Mouse (Mus musculus): ENCODE results near the gene Rbmxl1. TPM values are rescaled to one million over a fixed set of nuclear protein-coding genes. Genes with fewer than 3 reads are reported as not detected.
"Not testable (repeated sequence)": the region's sequence is repeated elsewhere in the genome, so short reads cannot be mapped to it uniquely, and the experiment has no call there.

Gene Rbmxl1
- polyA plus RNA-seq (2014; fragmentation: Nextera tagmentation; extraction: Ambion mirVana): 228 and 256 TPM in 2 replicates

- Histone ChIP-seq H3K4me2 (ENCODE audit: low read length) (peak within 1 kb of the TSS; percentile 68), H3K9ac (ENCODE audit: low read length) (peak within 1 kb of the TSS; percentile 99), H3K27me3 (replicated peaks; ENCODE audit: control insufficient read depth, insufficient read depth, low read length) (no peaks in the 10 kb centered on the region), H3K36me3 (ENCODE audit: control insufficient read depth, insufficient read depth, low read length) (peaks cover 18% of the 10 kb centered on the region), H3K27ac (ENCODE audit: low read depth) (peak within 1 kb of the TSS; percentile 94), H3K4me3 (ENCODE audit: low read depth, low read length) (peak within 1 kb of the TSS; percentile 64), H3K9me3 (ENCODE audit: control insufficient read depth, low read length) (no peaks in the 10 kb centered on the region), H3K4me1 (replicated peaks; ENCODE audit: control insufficient read depth, insufficient read depth, low read length) (peaks cover 6% of the 10 kb centered on the region; the same call in 1 of the 2 replicates)
- under 1% methylated on average over 68 of the region's 70 CpGs for WGBS
- DNase-seq (ENCODE audit: low spot score): peak; percentile 99
- peak; percentile 92 for ATAC-seq (replicated peaks; ENCODE audit: low FRiP score, low TSS enrichment, low read depth)
These were observed at the start of gene Rbmxl1 for GRCm38 (mm10) chr8:78508719-78509272. Gene Rbmxl1, minus strand, starts transcription at chr8:78508898.

- no peak overlapping the region for H3K4me2 ChIP-seq (ENCODE audit: low read length)
- no peak overlapping the region for H3K4me3 ChIP-seq (ENCODE audit: low read depth, low read length)
- no peak overlapping the region for H3K27ac ChIP-seq (ENCODE audit: low read depth)
- no peaks in the 10 kb centered on the region for H3K27me3 ChIP-seq (replicated peaks; ENCODE audit: control insufficient read depth, insufficient read depth, low read length)
- H3K36me3 ChIP-seq (ENCODE audit: control insufficient read depth, insufficient read depth, low read length): no peaks in the 10 kb centered on the region
- no peak for ATAC-seq (replicated peaks; ENCODE audit: low FRiP score, low TSS enrichment, low read depth)
- DNase-seq (ENCODE audit: low spot score): no peak
- no peaks in the 10 kb centered on the region for H3K4me1 ChIP-seq (replicated peaks; ENCODE audit: control insufficient read depth, insufficient read depth, low read length)
- no peak overlapping the region for H3K9ac ChIP-seq (ENCODE audit: low read length)
- WGBS: 80% methylated on average over 11 of the region's 11 CpGs
- no peaks in the 10 kb centered on the region for H3K9me3 ChIP-seq (ENCODE audit: control insufficient read depth, low read length)
These were observed 48.2 kb upstream of the Rbmxl1 start for GRCm38 (mm10) chr8:78556773-78557434.

DNA sequence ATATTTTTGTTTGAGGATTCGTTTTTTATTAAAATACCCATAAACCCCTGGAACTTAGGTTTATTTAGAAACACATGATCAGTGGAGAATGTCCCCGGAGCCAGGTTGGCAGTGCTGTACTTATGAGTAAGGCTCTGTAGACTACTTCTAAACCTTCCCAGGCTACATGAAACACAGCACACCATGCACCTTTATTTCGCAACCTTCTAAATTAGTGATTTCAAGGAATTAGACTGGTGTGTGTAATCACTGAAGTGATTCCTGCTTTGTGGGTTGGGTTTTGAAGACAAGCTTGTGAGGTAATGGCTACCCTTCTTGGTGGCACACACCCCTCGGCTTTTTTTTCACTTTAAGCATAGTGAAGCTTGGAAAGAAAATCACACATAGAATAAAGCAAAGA, 47.1 kb upstream of the Rbmxl1 start:
- 91% methylated on average over 4 of the region's 4 CpGs for WGBS
- Histone ChIP-seq H3K36me3 (ENCODE audit: control insufficient read depth, insufficient read depth, low read length) (no peaks in the 10 kb centered on the region), H3K9me3 (ENCODE audit: control insufficient read depth, low read length) (no peaks in the 10 kb centered on the region), H3K4me2 (ENCODE audit: low read length) (no peak overlapping the region), H3K4me3 (ENCODE audit: low read depth, low read length) (no peak overlapping the region), H3K27ac (ENCODE audit: low read depth) (no peak overlapping the region), H3K4me1 (replicated peaks; ENCODE audit: control insufficient read depth, insufficient read depth, low read length) (no peaks in the 10 kb centered on the region), H3K27me3 (replicated peaks; ENCODE audit: control insufficient read depth, insufficient read depth, low read length) (no peaks in the 10 kb centered on the region), H3K9ac (ENCODE audit: low read length) (no peak overlapping the region)
- ATAC-seq (replicated peaks; ENCODE audit: low FRiP score, low TSS enrichment, low read depth) (no peak), DNase-seq (ENCODE audit: low spot score) (no peak)

DNA sequence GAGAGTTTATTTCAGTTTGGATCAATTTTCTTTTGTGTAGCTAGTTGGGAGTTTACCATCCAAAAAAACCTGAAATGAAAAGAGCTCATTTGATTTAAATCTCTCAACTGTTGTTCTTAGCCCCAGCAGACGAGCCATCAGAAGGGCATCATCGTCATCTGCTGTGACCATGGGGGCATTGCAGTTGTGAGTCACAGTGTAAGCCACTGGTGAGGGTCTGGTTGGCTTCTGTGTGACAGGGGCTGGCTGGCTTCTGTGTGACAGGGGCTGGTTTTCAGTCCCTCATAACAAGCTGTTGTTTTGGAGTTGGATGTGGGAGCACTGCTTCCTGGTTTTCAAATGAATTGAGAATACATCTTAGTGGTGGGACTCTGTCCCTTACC, 42.0 kb upstream of the Rbmxl1 start:
- WGBS: 75% methylated on average over 2 of the region's 2 CpGs
- Histone ChIP-seq H3K9ac (ENCODE audit: low read length) (no peak overlapping the region), H3K4me3 (ENCODE audit: low read depth, low read length) (no peak overlapping the region), H3K36me3 (ENCODE audit: control insufficient read depth, insufficient read depth, low read length) (no peaks in the 10 kb centered on the region), H3K27ac (ENCODE audit: low read depth) (no peak overlapping the region), H3K27me3 (replicated peaks; ENCODE audit: control insufficient read depth, insufficient read depth, low read length) (no peaks in the 10 kb centered on the region), H3K4me2 (ENCODE audit: low read length) (no peak overlapping the region), H3K4me1 (replicated peaks; ENCODE audit: control insufficient read depth, insufficient read depth, low read length) (no peaks in the 10 kb centered on the region), H3K9me3 (ENCODE audit: control insufficient read depth, low read length) (no peaks in the 10 kb centered on the region)
- no peak for ATAC-seq (replicated peaks; ENCODE audit: low FRiP score, low TSS enrichment, low read depth)
- DNase-seq (ENCODE audit: low spot score): no peak

- no peak for ATAC-seq (replicated peaks; ENCODE audit: low FRiP score, low TSS enrichment, low read depth)
- no peak overlapping the region for H3K9ac ChIP-seq (ENCODE audit: low read length)
- H3K4me3 ChIP-seq (ENCODE audit: low read depth, low read length): no peak overlapping the region
- no peaks in the 10 kb centered on the region for H3K27me3 ChIP-seq (replicated peaks; ENCODE audit: control insufficient read depth, insufficient read depth, low read length)
- WGBS: 58% methylated on average over 10 of the region's 10 CpGs
- H3K9me3 ChIP-seq (ENCODE audit: control insufficient read depth, low read length): no peaks in the 10 kb centered on the region
- no peak for DNase-seq (ENCODE audit: low spot score)
- H3K4me1 ChIP-seq (replicated peaks; ENCODE audit: control insufficient read depth, insufficient read depth, low read length): no peaks in the 10 kb centered on the region
- H3K36me3 ChIP-seq (ENCODE audit: control insufficient read depth, insufficient read depth, low read length): no peaks in the 10 kb centered on the region
- H3K27ac ChIP-seq (ENCODE audit: low read depth): no peak overlapping the region
- no peak overlapping the region for H3K4me2 ChIP-seq (ENCODE audit: low read length)
These were observed 41.5 kb upstream of the Rbmxl1 start for GRCm38 (mm10) chr8:78549971-78550751.

GRCm38 (mm10) chr8:78545153-78545817, 36.6 kb upstream of the Rbmxl1 start:
- peaks cover 11% of the 10 kb centered on the region; the same call in 1 of the 2 replicates for H3K36me3 ChIP-seq (ENCODE audit: control insufficient read depth, insufficient read depth, low read length)
- H3K4me3 ChIP-seq (ENCODE audit: low read depth, low read length); ATAC-seq (replicated peaks; ENCODE audit: low FRiP score, low TSS enrichment, low read depth); H3K27me3 ChIP-seq (replicated peaks; ENCODE audit: control insufficient read depth, insufficient read depth, low read length); H3K9ac ChIP-seq (ENCODE audit: low read length); H3K4me2 ChIP-seq (ENCODE audit: low read length); H3K27ac ChIP-seq (ENCODE audit: low read depth); DNase-seq (ENCODE audit: low spot score); H3K4me1 ChIP-seq (replicated peaks; ENCODE audit: control insufficient read depth, insufficient read depth, low read length); H3K9me3 ChIP-seq (ENCODE audit: control insufficient read depth, low read length): not testable (repeated sequence)
- WGBS: 37% methylated on average over 6 of the region's 14 CpGs

- no peaks in the 10 kb centered on the region for H3K27me3 ChIP-seq (replicated peaks; ENCODE audit: control insufficient read depth, insufficient read depth, low read length)
- WGBS: 39% methylated on average over 2 of the region's 2 CpGs
- ATAC-seq (replicated peaks; ENCODE audit: low FRiP score, low TSS enrichment, low read depth) (no peak), DNase-seq (ENCODE audit: low spot score) (no peak)
- H3K4me1 ChIP-seq (replicated peaks; ENCODE audit: control insufficient read depth, insufficient read depth, low read length): no peaks in the 10 kb centered on the region
- no peak overlapping the region for H3K4me2 ChIP-seq (ENCODE audit: low read length)
- H3K9me3 ChIP-seq (ENCODE audit: control insufficient read depth, low read length): no peaks in the 10 kb centered on the region
- peaks cover 11% of the 10 kb centered on the region; the same call in 1 of the 2 replicates for H3K36me3 ChIP-seq (ENCODE audit: control insufficient read depth, insufficient read depth, low read length)
- no peak overlapping the region for H3K9ac ChIP-seq (ENCODE audit: low read length)
- H3K27ac ChIP-seq (ENCODE audit: low read depth): no peak overlapping the region
- no peak overlapping the region for H3K4me3 ChIP-seq (ENCODE audit: low read depth, low read length)
These were observed 35.8 kb upstream of the Rbmxl1 start for GRCm38 (mm10) chr8:78544545-78544944.

- WGBS: 13% methylated on average over 1 of the region's 1 CpGs
- peaks cover 11% of the 10 kb centered on the region; the same call in 1 of the 2 replicates for H3K36me3 ChIP-seq (ENCODE audit: control insufficient read depth, insufficient read depth, low read length)
- H3K27ac ChIP-seq (ENCODE audit: low read depth): no peak overlapping the region
- H3K4me2 ChIP-seq (ENCODE audit: low read length): no peak overlapping the region
- no peak for ATAC-seq (replicated peaks; ENCODE audit: low FRiP score, low TSS enrichment, low read depth)
- DNase-seq (ENCODE audit: low spot score): no peak
- no peaks in the 10 kb centered on the region for H3K9me3 ChIP-seq (ENCODE audit: control insufficient read depth, low read length)
- H3K27me3 ChIP-seq (replicated peaks; ENCODE audit: control insufficient read depth, insufficient read depth, low read length): no peaks in the 10 kb centered on the region
- H3K4me3 ChIP-seq (ENCODE audit: low read depth, low read length): no peak overlapping the region
- no peak overlapping the region for H3K9ac ChIP-seq (ENCODE audit: low read length)
- H3K4me1 ChIP-seq (replicated peaks; ENCODE audit: control insufficient read depth, insufficient read depth, low read length): no peaks in the 10 kb centered on the region
These were observed 34.9 kb upstream of the Rbmxl1 start for GRCm38 (mm10) chr8:78543621-78544020.

Measured in intestine, embryonic 14.5 days (tissue).